Mouse (Mus musculus): ENCODE results near the gene Gtf2a1. TPM values are rescaled to one million over a fixed set of nuclear protein-coding genes. Genes with fewer than 3 reads are reported as not detected.
A peak's percentile ranks its signal among the peaks of the same experiment; 100 is the strongest.

The Gtf2a1 gene
- polyA plus RNA-seq, 1 experiment from 2014 or later, result 24.7 TPM

DNA sequence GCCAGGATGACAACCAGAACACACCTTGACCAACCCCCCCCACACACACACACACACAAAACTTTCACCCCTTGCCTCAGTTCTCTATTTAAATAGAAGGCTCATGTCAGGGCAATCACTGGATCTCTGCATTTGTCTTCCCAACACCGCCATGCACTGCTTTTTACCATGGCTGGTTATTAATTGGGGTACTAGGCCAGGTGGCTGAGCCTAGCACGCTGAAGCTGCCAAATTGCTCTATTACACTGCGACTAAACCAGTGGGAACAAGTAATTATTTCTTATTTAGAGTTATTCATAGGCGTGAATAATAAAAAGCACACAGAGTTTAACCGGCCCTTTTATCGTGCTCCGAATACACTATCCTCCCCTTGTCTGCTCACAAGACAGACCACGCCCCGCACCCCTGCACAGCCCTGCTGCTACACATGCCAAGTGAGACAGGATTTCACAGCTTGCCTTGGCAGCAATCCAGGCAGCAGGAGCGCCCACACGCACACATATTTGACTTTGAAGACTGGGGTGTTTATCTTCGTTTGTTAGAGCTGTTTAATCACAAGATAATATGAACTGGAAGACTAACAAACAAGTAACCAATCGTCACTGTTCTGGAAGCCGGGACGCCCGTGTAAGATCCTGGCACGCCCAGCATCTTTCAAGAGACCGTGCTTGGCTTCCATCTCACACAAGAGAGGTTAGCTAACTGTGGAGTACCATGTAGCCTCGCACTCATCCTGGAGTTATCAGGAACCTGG lies 38.3 kb downstream of the Gtf2a1 start:
- Histone ChIP-seq H3K9me3 (ENCODE audit: control insufficient read depth, low read length) (no peaks in the 10 kb centered on the region), H3K4me2 (ENCODE audit: low read length) (peak overlapping the region; percentile 53), H3K27ac (replicated peaks in 1 of 2; ENCODE audit: control insufficient read depth in 1 of 2, insufficient read depth in 1 of 2, low read depth in 2 of 2, low read length in 2 of 2) (peak overlapping the region in 1 of 2 experiments; percentile 49; a peak in 1 of 4 replicates), H3K36me3 (ENCODE audit: control insufficient read depth, insufficient read depth, low read length) (peaks cover 10% of the 10 kb centered on the region), H3K4me3 (ENCODE audit: control insufficient read depth in 1 of 2, insufficient read depth in 1 of 2, low read depth in 1 of 2, low read length in 2 of 2) (peak overlapping the region in 1 of 2 experiments; percentile 13; a peak in 2 of 4 replicates), H3K4me1 (ENCODE audit: control insufficient read depth in 2 of 2, insufficient read depth in 2 of 2, low read length in 2 of 2) (peaks cover 6 to 8% of the 10 kb centered on the region in 2 experiments), H3K9ac (ENCODE audit: low read length) (no peak overlapping the region), H3K27me3 (ENCODE audit: control insufficient read depth, insufficient read depth, low read length) (no peaks in the 10 kb centered on the region; the same call in 1 of the 2 replicates)
- ATAC-seq (ENCODE audit: insufficient number of reproducible peaks, insufficient read depth, low FRiP score, low read depth), result peak; percentile 85
- 17% methylated on average over 19 of the region's 19 CpGs for WGBS

DNA sequence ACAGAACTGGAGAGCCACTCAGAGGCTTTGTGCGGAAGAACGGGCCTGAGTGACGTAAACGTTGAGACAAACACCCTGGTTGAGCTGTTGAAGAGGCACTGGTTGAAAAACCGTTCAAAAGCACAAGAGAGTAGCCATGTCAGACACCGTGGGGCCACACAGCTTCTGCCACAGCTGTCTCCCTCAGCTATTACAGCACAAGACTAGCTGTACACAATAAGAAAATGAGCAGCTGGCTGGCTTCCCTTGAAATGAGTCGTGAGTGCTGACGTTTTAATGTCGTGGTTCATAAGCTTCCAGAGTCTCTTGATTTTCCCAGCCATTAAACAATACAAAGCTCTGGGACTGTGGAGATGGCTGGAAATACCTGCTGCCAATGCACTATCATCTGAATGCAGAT lies 40.8 kb downstream of the Gtf2a1 start:
- Histone ChIP-seq H3K36me3 (ENCODE audit: control insufficient read depth, insufficient read depth, low read length) (peaks cover 2% of the 10 kb centered on the region; the same call in 1 of the 2 replicates), H3K9ac (ENCODE audit: low read length) (no peak overlapping the region), H3K27ac (replicated peaks in 1 of 2; ENCODE audit: control insufficient read depth in 1 of 2, insufficient read depth in 1 of 2, low read depth in 2 of 2, low read length in 2 of 2) (no peak overlapping the region), H3K9me3 (ENCODE audit: control insufficient read depth, low read length) (no peaks in the 10 kb centered on the region), H3K4me3 (ENCODE audit: control insufficient read depth in 1 of 2, insufficient read depth in 1 of 2, low read depth in 1 of 2, low read length in 2 of 2) (no peak overlapping the region), H3K4me2 (ENCODE audit: low read length) (no peak overlapping the region), H3K27me3 (ENCODE audit: control insufficient read depth, insufficient read depth, low read length) (no peaks in the 10 kb centered on the region; the same call in 1 of the 2 replicates), H3K4me1 (ENCODE audit: control insufficient read depth in 2 of 2, insufficient read depth in 2 of 2, low read length in 2 of 2) (peaks cover 6 to 8% of the 10 kb centered on the region in 2 experiments)
- no peak for ATAC-seq (ENCODE audit: insufficient number of reproducible peaks, insufficient read depth, low FRiP score, low read depth)
- WGBS, result 80% methylated on average over 9 of the region's 9 CpGs

DNA sequence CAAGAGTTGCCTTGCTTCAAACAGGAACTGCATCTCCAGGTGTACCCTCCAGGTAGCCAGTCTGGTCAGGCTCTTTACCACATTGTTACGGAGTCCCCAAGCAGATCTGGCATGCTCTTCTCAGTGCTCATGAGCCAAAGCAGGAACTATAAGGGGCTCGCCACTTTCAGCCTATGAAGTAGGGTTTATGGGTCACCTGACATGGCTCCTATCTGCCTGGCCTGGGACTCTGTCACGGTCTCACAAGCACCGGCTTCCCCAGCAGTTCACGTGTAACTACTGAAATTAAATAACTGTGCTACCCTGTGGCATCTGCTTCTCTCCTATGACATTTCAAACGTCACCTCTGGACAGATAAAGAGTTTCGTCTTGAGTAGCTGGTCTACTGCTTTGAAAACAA lies 50.1 kb downstream of the Gtf2a1 start:
- no peaks in the 10 kb centered on the region for H3K36me3 ChIP-seq (ENCODE audit: control insufficient read depth, insufficient read depth, low read length)
- H3K4me2 ChIP-seq (ENCODE audit: low read length), result no peak overlapping the region
- ATAC-seq (ENCODE audit: insufficient number of reproducible peaks, insufficient read depth, low FRiP score, low read depth), result no peak
- 77% methylated on average over 7 of the region's 7 CpGs for WGBS
- no peak overlapping the region for H3K9ac ChIP-seq (ENCODE audit: low read length)
- H3K4me1 ChIP-seq (ENCODE audit: control insufficient read depth in 2 of 2, insufficient read depth in 2 of 2, low read length in 2 of 2), result no peaks in the 10 kb centered on the region
- H3K4me3 ChIP-seq (ENCODE audit: control insufficient read depth in 1 of 2, insufficient read depth in 1 of 2, low read depth in 1 of 2, low read length in 2 of 2), result no peak overlapping the region
- H3K9me3 ChIP-seq (ENCODE audit: control insufficient read depth, low read length), result no peaks in the 10 kb centered on the region
- H3K27me3 ChIP-seq (ENCODE audit: control insufficient read depth, insufficient read depth, low read length), result no peaks in the 10 kb centered on the region
- no peak overlapping the region for H3K27ac ChIP-seq (replicated peaks in 1 of 2; ENCODE audit: control insufficient read depth in 1 of 2, insufficient read depth in 1 of 2, low read depth in 2 of 2, low read length in 2 of 2)

DNA sequence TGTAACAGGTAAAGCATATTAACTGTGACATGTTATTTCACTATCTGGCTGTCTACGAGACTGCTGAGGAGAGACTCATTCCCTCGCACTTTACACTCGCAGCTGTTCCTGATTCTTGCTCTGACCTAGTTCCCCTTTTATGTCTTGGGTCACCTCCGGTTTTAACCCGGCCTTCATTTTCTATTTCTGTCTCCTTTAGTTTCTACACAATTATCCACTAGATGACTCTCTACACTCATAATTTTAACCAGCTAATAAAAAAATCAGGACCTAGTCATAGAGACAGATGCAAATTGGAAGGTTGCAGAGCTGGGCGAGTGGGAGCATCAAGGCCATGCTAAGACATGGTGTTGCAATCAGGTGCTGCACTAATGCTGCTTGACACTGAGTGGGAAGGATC lies 55.8 kb downstream of the Gtf2a1 start:
- no peaks in the 10 kb centered on the region for H3K27me3 ChIP-seq (ENCODE audit: control insufficient read depth, insufficient read depth, low read length)
- H3K9ac ChIP-seq (ENCODE audit: low read length), result no peak overlapping the region
- no peaks in the 10 kb centered on the region for H3K4me1 ChIP-seq (ENCODE audit: control insufficient read depth in 2 of 2, insufficient read depth in 2 of 2, low read length in 2 of 2)
- ATAC-seq (ENCODE audit: insufficient number of reproducible peaks, insufficient read depth, low FRiP score, low read depth), result no peak
- WGBS, result 76% methylated on average over 6 of the region's 6 CpGs
- no peak overlapping the region for H3K4me3 ChIP-seq (ENCODE audit: control insufficient read depth in 1 of 2, insufficient read depth in 1 of 2, low read depth in 1 of 2, low read length in 2 of 2)
- H3K36me3 ChIP-seq (ENCODE audit: control insufficient read depth, insufficient read depth, low read length), result no peaks in the 10 kb centered on the region
- no peak overlapping the region for H3K27ac ChIP-seq (replicated peaks in 1 of 2; ENCODE audit: control insufficient read depth in 1 of 2, insufficient read depth in 1 of 2, low read depth in 2 of 2, low read length in 2 of 2)
- no peak overlapping the region for H3K4me2 ChIP-seq (ENCODE audit: low read length)
- no peaks in the 10 kb centered on the region for H3K9me3 ChIP-seq (ENCODE audit: control insufficient read depth, low read length)

DNA sequence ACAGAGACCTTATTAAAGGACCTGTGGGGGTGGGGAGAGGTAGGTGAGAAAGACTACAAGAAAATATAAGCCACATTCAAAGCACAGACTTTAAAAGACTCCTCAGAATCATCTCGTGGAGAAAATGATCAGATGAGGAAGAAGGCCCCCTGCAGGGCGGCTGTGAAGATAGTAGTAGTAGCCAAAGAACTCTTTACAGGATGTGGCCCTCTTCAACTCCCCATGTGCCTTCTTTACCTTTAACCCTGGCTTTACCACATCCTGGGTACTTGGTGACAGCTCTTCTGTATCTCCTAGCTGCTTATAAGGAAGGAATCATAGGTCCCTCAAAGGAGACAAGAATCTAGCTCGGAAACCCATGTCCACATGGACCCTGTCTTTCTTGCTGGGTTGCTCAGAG lies 66.7 kb downstream of the Gtf2a1 start:
- H3K36me3 ChIP-seq (ENCODE audit: control insufficient read depth, insufficient read depth, low read length), result no peaks in the 10 kb centered on the region
- no peak overlapping the region for H3K27ac ChIP-seq (replicated peaks in 1 of 2; ENCODE audit: control insufficient read depth in 1 of 2, insufficient read depth in 1 of 2, low read depth in 2 of 2, low read length in 2 of 2)
- no peak overlapping the region for H3K9ac ChIP-seq (ENCODE audit: low read length)
- H3K4me3 ChIP-seq (ENCODE audit: control insufficient read depth in 1 of 2, insufficient read depth in 1 of 2, low read depth in 1 of 2, low read length in 2 of 2), result no peak overlapping the region
- H3K4me1 ChIP-seq (ENCODE audit: control insufficient read depth in 2 of 2, insufficient read depth in 2 of 2, low read length in 2 of 2), result no peaks in the 10 kb centered on the region
- no peak for ATAC-seq (ENCODE audit: insufficient number of reproducible peaks, insufficient read depth, low FRiP score, low read depth)
- H3K4me2 ChIP-seq (ENCODE audit: low read length), result no peak overlapping the region
- no peaks in the 10 kb centered on the region for H3K27me3 ChIP-seq (ENCODE audit: control insufficient read depth, insufficient read depth, low read length)
- 50% methylated on average over 3 of the region's 3 CpGs for whole genome bisulfite sequencing
- peaks cover 9% of the 10 kb centered on the region; the same call in 1 of the 2 replicates for H3K9me3 ChIP-seq (ENCODE audit: control insufficient read depth, low read length)

DNA sequence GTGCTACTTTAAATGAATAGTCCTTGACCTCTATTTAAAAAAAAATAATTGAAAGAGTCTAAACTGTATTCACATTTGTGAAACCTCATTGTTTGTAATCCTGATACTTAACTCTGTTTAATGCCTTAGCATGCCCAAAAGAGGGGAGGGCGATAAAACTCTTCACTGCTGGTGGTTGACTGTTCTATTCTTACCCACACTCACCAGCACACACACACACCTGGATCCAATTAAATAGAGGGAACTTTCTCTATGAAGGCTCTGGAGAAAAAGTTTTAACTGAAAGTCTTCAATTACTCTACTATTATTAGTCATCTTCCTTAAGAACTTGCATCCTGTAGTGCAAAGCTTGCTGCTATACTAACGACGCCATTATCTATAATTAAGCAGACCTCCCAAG lies 72.5 kb downstream of the Gtf2a1 start:
- no peaks in the 10 kb centered on the region for H3K36me3 ChIP-seq (ENCODE audit: control insufficient read depth, insufficient read depth, low read length)
- ATAC-seq (ENCODE audit: insufficient number of reproducible peaks, insufficient read depth, low FRiP score, low read depth), result no peak

DNA sequence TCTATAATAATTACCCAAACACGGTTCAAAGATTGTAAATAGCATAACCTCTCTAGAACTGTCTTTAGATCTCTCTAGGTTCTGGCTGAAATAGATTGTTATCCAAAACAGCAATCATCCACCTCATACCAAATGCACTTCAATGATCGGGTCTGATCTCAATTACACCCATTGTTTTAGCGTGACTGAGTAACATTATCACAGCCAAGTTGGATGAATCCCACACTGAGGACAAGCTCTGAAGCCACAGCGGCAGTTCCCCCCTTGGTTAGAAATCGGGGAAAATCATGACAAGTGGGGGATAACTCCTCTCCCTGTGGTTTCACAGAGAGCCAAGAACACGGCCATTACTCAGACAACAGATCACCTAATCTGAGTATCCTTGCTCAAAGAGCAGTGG lies 76.3 kb downstream of the Gtf2a1 start:
- H3K9me3 ChIP-seq (ENCODE audit: control insufficient read depth, low read length), result no peaks in the 10 kb centered on the region
- H3K4me3 ChIP-seq (ENCODE audit: control insufficient read depth in 1 of 2, insufficient read depth in 1 of 2, low read depth in 1 of 2, low read length in 2 of 2), result no peak overlapping the region
- no peak overlapping the region for H3K9ac ChIP-seq (ENCODE audit: low read length)
- no peak for ATAC-seq (ENCODE audit: insufficient number of reproducible peaks, insufficient read depth, low FRiP score, low read depth)
- H3K36me3 ChIP-seq (ENCODE audit: control insufficient read depth, insufficient read depth, low read length), result no peaks in the 10 kb centered on the region
- no peak overlapping the region for H3K4me2 ChIP-seq (ENCODE audit: low read length)
- H3K27me3 ChIP-seq (ENCODE audit: control insufficient read depth, insufficient read depth, low read length), result no peaks in the 10 kb centered on the region
- H3K4me1 ChIP-seq (ENCODE audit: control insufficient read depth in 2 of 2, insufficient read depth in 2 of 2, low read length in 2 of 2), result no peaks in the 10 kb centered on the region
- no peak overlapping the region for H3K27ac ChIP-seq (replicated peaks in 1 of 2; ENCODE audit: control insufficient read depth in 1 of 2, insufficient read depth in 1 of 2, low read depth in 2 of 2, low read length in 2 of 2)
- 77% methylated on average over 6 of the region's 6 CpGs for WGBS

More for the DNA sequence above, 72.5 kb downstream of the Gtf2a1 start:
- H3K27me3 ChIP-seq (ENCODE audit: control insufficient read depth, insufficient read depth, low read length), result no peaks in the 10 kb centered on the region
- no peak overlapping the region for H3K9ac ChIP-seq (ENCODE audit: low read length)
- 58% methylated on average over 3 of the region's 3 CpGs for WGBS
- no peak overlapping the region for H3K4me3 ChIP-seq (ENCODE audit: control insufficient read depth in 1 of 2, insufficient read depth in 1 of 2, low read depth in 1 of 2, low read length in 2 of 2)
- no peaks in the 10 kb centered on the region for H3K4me1 ChIP-seq (ENCODE audit: control insufficient read depth in 2 of 2, insufficient read depth in 2 of 2, low read length in 2 of 2)
- no peak overlapping the region for H3K4me2 ChIP-seq (ENCODE audit: low read length)
- no peak overlapping the region for H3K27ac ChIP-seq (replicated peaks in 1 of 2; ENCODE audit: control insufficient read depth in 1 of 2, insufficient read depth in 1 of 2, low read depth in 2 of 2, low read length in 2 of 2)
- peaks cover 9% of the 10 kb centered on the region; the same call in 1 of the 2 replicates for H3K9me3 ChIP-seq (ENCODE audit: control insufficient read depth, low read length)

DNA sequence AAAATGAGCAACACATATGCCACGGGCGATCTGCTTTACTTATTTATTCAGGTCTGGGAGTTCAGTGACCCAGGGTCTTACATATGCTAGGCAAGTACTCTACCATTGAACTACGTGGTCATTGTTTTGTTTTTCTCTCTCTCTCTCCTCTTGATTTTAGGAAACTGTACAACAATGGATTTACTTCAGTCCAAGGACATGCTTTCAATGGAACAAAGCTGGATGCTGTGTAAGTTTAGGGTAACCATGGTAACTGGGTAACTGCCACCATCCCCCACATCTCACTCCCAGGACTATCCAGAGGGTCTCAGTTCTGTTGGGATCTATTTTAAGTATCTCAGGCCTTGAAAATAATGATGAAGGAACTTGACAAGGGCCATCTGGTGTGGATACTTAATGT lies 78.5 kb downstream of the Gtf2a1 start:
- WGBS, result 69% methylated on average over 3 of the region's 3 CpGs
- H3K4me1 ChIP-seq (ENCODE audit: control insufficient read depth in 2 of 2, insufficient read depth in 2 of 2, low read length in 2 of 2), result no peaks in the 10 kb centered on the region
- no peak overlapping the region for H3K9ac ChIP-seq (ENCODE audit: low read length)
- no peaks in the 10 kb centered on the region for H3K36me3 ChIP-seq (ENCODE audit: control insufficient read depth, insufficient read depth, low read length)
- H3K27me3 ChIP-seq (ENCODE audit: control insufficient read depth, insufficient read depth, low read length), result no peaks in the 10 kb centered on the region
- H3K4me3 ChIP-seq (ENCODE audit: control insufficient read depth in 1 of 2, insufficient read depth in 1 of 2, low read depth in 1 of 2, low read length in 2 of 2), result no peak overlapping the region
- H3K27ac ChIP-seq (replicated peaks in 1 of 2; ENCODE audit: control insufficient read depth in 1 of 2, insufficient read depth in 1 of 2, low read depth in 2 of 2, low read length in 2 of 2), result no peak overlapping the region
- H3K4me2 ChIP-seq (ENCODE audit: low read length), result no peak overlapping the region
- H3K9me3 ChIP-seq (ENCODE audit: control insufficient read depth, low read length), result no peaks in the 10 kb centered on the region
- ATAC-seq (ENCODE audit: insufficient number of reproducible peaks, insufficient read depth, low FRiP score, low read depth), result no peak
